Mouse (Mus musculus): ENCODE data around the gene Actl6b.
A peak's percentile ranks its signal among the peaks of the same experiment; 100 is the strongest.

Gene Actl6b

GRCm38 (mm10) chr5:137553411-137553837 lies at the start of gene Actl6b:
Gene Actl6b, plus strand, starts transcription at chr5:137553517.
- peak; percentile 98 for ATAC-seq (ENCODE audit: low TSS enrichment)

- ATAC-seq (ENCODE audit: low TSS enrichment) = no peak
These were observed 49.3 kb upstream of the Actl6b start for GRCm38 (mm10) chr5:137504041-137504440.

GRCm38 (mm10) chr5:137510014-137510501 lies 43.3 kb upstream of the Actl6b start:
- ATAC-seq (ENCODE audit: low TSS enrichment) = 0 out of 2 replicates have a peak, but pooled peaks have one; percentile 25

DNA sequence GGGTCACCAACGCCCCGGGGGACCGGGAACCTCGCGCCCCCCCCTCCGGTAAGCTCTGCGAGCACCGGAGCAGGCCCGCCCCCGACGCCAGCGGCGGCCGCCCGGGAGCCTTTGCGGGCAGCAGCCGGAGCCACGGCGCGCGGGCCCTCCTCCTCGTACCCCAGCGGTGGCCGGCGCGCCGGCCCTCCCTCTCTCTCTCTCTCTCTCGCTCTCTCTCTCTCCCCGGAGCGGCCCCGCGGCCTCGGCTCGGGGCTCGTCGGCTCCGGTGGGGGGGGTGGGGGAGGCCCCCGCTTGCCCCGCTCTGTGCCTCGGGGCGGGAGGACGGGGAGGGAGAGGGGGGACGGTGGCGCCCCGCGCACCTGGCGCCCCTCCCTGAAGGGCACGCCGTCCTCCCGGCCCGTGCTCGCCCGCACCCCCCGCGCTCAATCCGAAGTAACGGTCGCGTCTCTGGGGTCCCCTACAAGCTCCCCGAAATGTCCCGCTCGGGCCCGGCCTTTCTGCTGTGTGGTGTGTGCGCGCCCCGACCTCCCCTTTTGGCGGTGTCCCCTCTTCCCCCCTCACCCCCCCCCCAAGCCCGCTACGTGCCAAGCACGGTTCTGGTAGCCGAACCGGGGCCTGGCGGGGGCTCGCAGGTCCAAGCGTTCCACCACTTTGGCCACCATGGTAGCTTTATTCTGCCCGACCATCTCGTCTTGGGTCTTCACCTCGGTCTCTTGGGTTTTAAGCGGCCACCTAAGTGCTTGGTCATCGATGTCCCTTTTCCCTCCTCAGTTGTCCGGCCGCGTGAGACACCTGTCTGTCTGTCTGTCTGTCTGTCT lies 42.5 kb upstream of the Actl6b start:
- 0 out of 2 replicates have a peak, but pooled peaks have one; percentile 41 for ATAC-seq (ENCODE audit: low TSS enrichment)

DNA sequence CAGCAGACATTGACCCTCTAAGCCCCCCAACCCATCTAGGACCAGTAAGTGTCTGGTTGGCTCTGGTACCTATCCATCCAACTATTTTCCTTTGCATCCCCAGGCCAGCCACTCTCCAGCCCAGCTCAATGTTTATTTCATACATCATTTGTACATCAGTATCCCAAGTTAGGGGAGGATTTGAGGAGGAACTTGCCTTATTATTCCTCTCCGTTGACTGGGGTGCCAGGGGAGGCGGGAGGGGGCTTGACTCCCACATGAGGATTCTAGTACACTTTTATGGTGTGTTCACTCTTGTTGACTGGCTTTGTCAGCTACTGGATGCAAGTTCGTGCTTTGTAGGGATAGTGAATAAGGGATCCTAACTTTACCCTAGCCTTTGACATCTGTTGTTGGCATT lies 41.6 kb upstream of the Actl6b start:
- ATAC-seq (ENCODE audit: low TSS enrichment) = no peak

- no peak for ATAC-seq (ENCODE audit: low TSS enrichment)
These were observed 40.2 kb upstream of the Actl6b start for GRCm38 (mm10) chr5:137512847-137513794.

- ATAC-seq (ENCODE audit: low TSS enrichment) = no peak
These were observed 39.2 kb upstream of the Actl6b start for GRCm38 (mm10) chr5:137513951-137514721.

DNA sequence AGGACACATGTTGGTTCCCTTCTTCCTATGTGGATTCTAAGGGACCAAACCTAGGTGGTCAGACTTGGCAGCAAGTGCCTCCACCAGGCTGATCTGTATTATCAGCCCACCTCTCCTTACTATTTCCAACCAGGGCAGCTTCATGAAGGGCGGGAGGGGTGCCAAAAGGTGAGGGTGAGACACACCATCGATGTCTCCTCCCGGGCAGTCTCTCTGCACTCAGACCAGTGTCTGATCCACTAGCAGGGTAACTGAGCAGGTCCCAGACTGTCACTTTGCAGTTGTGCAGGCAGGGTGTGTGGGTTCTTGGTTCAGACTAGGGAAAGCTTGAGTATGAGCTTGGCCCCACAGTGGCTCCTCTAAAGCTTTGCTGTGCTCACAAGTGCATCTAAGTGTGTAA lies 38.5 kb upstream of the Actl6b start:
- no peak for ATAC-seq (ENCODE audit: low TSS enrichment)

DNA sequence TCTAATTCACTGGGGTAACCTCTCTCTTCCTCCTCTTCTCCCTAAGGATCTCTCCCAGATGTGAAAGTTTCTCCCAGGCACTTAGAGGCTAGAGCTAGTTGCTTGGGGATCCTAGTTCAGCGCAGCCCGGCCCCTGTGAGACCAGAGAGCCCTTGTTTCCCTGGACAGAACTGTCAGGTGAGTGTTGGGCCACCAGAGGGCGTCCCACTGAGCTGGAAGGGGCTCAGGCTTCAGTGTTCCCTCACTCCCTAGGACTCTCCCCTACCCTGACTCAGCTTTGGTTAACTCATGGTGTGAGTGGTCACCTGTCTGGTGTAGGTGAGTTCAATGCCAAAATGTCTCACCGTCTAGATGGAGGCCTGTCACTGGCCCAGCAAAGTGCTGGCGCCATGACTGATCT lies 34.9 kb upstream of the Actl6b start, which contains the start of gene Gigyf1:
Gigyf1 (plus strand) TSS at position 113 of the 400 bp plus-strand sequence.
- peak; percentile 31; the same call in 1 of the 2 replicates for ATAC-seq (ENCODE audit: low TSS enrichment)

DNA sequence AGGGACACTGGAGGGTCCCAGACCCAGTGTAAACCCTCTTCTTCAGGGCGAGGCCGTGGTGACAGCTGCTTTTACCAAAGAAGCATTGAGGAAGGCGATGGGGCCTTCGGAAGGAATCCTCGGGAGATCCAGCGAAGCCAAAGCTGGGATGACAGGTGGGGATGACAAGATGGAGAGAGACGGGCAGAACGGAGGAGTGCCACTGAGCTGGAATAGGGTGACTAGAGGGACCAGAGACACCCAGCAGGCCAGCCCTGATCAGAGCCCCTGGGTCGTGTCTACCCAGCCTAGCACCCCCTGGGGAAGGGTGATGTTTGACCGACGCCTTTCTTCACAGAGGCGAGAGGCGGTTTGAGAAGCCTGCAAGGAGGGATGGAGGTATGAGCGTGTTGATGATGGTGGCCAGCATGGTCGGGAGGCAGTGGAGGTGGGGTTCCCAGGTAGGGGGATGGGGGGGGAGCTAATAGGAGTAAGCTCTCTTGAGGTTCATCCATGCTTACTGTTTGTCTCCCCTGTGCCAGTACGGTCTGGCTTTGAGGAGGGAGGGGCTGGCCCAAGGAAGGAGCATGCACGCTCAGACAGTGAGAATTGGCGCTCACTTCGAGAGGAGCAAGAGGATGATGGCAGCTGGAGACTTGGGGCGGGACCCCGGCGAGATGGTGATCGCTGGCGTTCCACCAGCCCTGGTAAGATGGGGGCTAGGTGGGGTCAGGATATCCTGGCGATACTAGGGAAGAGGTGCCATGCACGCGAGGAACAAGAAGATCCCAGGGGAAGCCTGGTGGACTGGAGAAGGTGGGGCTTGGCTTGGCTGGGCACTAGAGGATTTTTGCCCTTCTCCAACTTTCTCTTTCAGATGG lies 33.4 kb upstream of the Actl6b start:
- no peak for ATAC-seq (ENCODE audit: low TSS enrichment)

GRCm38 (mm10) chr5:137521861-137522260 lies 31.5 kb upstream of the Actl6b start:
- no peak for ATAC-seq (ENCODE audit: low TSS enrichment)

DNA sequence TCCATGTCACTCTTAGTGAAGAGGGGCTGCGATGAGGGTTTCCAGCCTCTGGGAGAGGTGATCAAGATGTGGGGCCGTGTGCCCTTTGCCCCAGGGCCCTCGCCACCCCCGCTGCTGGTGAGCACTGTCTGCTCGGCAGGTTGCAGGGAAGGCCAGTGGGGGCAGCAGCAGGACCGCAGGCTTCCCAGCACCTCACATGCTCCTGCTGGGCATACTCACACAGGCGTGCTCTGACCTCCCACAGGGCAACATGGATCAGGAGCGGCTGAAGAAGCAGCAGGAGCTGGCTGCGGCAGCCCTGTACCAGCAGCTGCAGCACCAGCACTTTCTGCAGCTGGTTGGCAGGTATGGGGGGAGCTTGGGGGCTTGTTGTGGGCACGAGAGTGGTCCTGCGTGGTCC lies 30.6 kb upstream of the Actl6b start:
- no peak for ATAC-seq (ENCODE audit: low TSS enrichment)

DNA sequence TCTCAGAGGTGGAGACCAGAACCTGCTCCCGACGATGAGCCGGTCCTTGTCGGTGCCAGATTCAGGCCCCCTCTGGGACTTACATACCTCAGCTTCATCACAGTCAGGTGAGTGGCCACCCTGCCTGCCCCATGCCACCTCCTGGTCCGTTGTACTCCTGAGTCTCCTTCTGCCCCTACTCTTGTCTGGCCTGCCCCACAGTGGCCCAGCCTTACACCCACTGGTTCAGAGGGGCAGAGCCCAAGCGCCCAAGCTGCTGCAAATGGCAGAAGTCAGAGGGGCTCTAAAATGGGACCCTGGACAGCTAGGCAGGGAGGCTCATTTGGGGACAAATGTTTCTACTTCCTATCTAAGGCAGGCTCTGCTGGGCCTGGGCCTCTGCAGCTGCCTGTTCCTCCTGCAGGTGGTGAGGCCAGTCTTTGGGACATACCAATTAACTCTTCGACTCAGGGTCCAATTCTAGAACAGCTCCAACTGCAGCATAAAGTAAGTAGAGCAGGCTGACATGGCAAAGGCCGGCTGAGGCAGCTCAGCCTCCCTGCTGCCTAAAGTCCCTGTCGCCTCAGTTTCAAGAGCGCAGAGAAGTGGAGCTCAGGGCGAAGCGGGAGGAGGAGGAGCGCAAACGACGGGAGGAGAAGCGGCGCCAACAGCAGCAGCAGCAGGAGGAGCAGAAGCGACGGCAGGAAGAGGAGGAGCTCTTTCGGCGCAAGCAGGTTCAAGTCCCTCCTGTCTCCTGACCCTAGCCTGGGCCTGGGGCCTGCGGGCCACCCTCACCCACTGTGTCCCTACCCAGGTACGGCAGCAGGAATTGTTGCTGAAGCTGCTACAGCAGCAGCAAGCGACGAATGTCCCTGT lies 29.7 kb upstream of the Actl6b start:
- ATAC-seq (ENCODE audit: low TSS enrichment) = 0 out of 2 replicates have a peak, but pooled peaks have one; percentile 10

DNA sequence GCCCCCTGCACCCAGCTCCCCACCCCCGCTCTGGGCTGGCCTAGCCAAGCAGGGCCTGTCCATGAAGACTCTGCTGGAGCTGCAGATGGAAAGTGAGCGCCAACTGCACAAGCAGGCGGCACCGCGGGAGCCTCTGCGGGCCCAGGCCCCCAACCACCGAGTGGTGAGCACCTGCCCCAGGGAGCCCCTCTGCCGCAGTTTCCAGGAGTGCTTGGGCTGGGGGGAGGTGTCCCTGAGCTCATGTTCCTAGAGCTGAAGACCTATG lies 29.1 kb upstream of the Actl6b start:
- no peak for ATAC-seq (ENCODE audit: low TSS enrichment)

GRCm38 (mm10) chr5:137524671-137525070 lies 28.6 kb upstream of the Actl6b start:
- no peak for ATAC-seq (ENCODE audit: low TSS enrichment)

- no peak for ATAC-seq (ENCODE audit: low TSS enrichment)
These were observed 27.8 kb upstream of the Actl6b start for GRCm38 (mm10) chr5:137525511-137525910.

GRCm38 (mm10) chr5:137526192-137526936 lies 27.0 kb upstream of the Actl6b start:
- peak; percentile 21; the same call in 1 of the 2 replicates for ATAC-seq (ENCODE audit: low TSS enrichment)

- ATAC-seq (ENCODE audit: low TSS enrichment) = no peak
These were observed 25.9 kb upstream of the Actl6b start for GRCm38 (mm10) chr5:137527413-137527812.

Measured in frontal cortex, adult (tissue).